Mouse (Mus musculus) heart, adult 2 months (tissue): ENCODE data around the gene Agl.

Experiments
- CTCF ChIP-seq: fragments of 200-600 bp; IDR thresholded peaks from 2 replicates; pipeline ENCODE4 v1.8.1; 2022; ENCODE audit warnings: antibody characterized with exemption, mild to moderate bottlenecking, moderate library complexity
- EP300 ChIP-seq: fragments of 200-500 bp; IDR thresholded peaks from 2 replicates; pipeline ENCODE4 v1.6.1; 2011; ENCODE audit warnings: low read depth, low read length, control low read depth; ENCODE audit not compliant: insufficient read depth
- POLR2A ChIP-seq: fragments of 200-500 bp; IDR thresholded peaks from 2 replicates; pipeline ENCODE4 v1.6.1; 2011; ENCODE audit warnings: mild to moderate bottlenecking, low read depth, low read length, control low read depth; ENCODE audit not compliant: insufficient read depth

DNA sequence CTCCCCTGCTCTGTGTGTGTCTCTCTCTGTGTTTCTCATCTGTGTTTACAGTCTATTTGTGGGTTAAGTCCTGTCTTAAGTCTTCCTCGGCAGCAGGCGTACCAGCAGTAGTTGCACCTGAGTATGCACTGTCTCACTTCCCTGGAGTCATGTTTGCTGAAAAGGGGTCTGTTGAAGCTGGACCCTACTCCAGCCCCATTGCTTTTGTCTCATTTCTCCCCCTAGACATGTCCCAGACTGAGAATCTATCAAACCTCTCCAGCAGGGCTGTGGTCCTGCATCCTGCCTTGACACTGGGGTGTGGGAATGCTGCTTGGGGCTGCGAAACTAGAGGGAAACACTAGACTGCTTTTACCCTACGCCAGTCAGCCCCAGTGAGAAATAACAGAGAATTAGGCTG, 25.5 kb upstream of the Agl start:
- TF ChIP-seq CTCF (no peak), POLR2A (no peak), EP300 (no peak)
